Mouse (Mus musculus) telencephalon, adult 2 months (tissue): ENCODE measurements around the gene Kctd13.

Experiments
- DNase-seq: peaks from one replicate; pipeline ENCODE4 v3.0.0-alpha.2; 2011; ENCODE audit warnings: low read depth, low spot score

Gene Kctd13

GRCm38 (mm10) chr7:126941801-126942200 lies 13.1 kb downstream of the Kctd13 start:
- peak; percentile 62 for DNase-seq

GRCm38 (mm10) chr7:126946530-126946929 lies 17.9 kb downstream of the Kctd13 start:
- DNase-seq: no peak

DNA sequence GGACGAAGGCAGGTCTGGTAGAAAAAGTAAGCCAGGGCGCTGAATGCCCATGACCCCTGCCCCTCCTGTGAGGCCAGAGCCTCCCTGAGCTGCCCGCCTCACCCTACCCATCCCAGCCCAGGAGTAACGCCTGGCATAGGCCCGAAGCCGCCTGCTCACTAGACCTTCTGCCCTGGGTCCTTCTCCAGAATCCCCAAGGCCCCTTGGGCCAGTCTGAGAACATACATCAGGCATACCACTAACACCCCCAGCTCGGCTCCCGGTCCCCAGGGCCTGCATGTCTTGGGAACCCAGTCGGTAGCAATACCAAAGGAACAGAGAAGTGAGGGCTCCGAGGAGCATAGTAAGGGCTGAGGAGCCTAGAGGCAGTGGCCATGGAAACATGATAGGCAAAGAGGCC lies 19.9 kb downstream of the Kctd13 start:
- DNase-seq: no peak

- DNase-seq: no peak
These were observed 20.7 kb downstream of the Kctd13 start, which contains the start of gene Asphd1 for GRCm38 (mm10) chr7:126949403-126949792. Gene Asphd1, minus strand, starts transcription at chr7:126949582.

- peak; percentile 93 for DNase-seq
These were observed 21.3 kb downstream of the Kctd13 start, which contains the start of gene Sez6l2 for GRCm38 (mm10) chr7:126949793-126950646. Gene Sez6l2, plus strand, starts transcription at chr7:126950563.

GRCm38 (mm10) chr7:126950647-126951615 lies 22.3 kb downstream of the Kctd13 start:
- DNase-seq: no peak

- no peak for DNase-seq
These were observed 23.1 kb downstream of the Kctd13 start for GRCm38 (mm10) chr7:126951741-126952140.

GRCm38 (mm10) chr7:126952646-126953045 lies 24.0 kb downstream of the Kctd13 start:
- no peak for DNase-seq

DNA sequence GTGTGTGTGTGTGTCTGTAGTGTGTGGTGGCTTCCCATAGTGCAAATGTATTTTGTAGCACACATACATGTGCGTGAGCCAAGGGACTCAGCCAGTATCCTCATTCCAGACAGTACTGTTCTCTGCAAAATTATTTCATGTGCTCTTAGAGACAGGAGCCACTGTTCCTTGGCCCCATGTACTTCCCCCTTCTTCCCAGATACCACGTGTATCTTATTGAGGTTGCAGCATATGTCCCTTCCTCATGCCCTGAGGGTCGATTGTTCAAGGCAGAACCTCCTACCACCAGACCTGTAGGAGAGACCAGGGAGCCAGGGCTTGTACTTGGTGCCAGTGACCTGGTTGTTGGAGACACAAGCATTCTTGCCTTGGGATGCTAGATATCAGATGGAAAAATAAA lies 26.4 kb downstream of the Kctd13 start:
- DNase-seq: no peak

DNA sequence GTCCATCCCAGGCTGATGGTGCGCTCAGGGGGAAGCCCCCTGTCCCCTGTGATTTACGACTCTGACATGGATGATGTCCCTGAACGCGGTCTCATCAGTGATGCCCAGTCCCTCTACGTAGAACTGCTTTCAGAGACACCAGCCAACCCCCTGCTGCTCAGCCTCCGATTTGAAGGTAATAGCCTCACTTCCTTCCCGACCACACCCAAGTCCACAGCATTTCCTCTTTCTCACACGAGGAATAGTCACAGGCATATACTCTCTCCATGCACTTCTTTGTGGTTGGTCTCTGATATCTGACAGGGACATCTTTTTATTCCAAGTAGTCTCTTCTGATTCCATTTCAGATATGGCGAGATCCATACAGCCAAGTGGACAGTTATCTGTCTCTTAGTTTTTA lies 31.1 kb downstream of the Kctd13 start:
- DNase-seq: no peak

- DNase-seq: peak; percentile 52
These were observed 32.4 kb downstream of the Kctd13 start for GRCm38 (mm10) chr7:126961095-126961494.

DNA sequence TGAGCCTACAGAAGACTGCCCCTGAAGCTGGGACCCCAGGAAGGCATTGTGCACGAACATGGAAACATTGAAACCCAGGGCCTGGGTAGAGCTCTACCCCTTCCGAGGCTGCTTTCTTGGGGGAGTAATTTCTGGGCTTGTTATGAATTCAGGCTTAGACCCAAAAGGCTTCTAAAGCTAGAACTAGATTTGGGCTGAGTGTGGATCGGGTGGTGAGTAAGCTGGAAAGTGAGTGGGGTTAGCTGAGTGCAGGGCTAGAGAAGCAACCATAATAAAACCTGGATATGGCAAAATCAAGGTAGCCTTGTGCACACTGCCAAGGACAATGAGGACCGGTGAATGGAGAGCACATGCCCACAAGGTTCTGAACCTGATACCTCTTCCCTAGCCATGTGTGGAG lies 33.3 kb downstream of the Kctd13 start:
- no peak for DNase-seq

- no peak for DNase-seq
These were observed 35.0 kb downstream of the Kctd13 start for GRCm38 (mm10) chr7:126963548-126964286.

DNA sequence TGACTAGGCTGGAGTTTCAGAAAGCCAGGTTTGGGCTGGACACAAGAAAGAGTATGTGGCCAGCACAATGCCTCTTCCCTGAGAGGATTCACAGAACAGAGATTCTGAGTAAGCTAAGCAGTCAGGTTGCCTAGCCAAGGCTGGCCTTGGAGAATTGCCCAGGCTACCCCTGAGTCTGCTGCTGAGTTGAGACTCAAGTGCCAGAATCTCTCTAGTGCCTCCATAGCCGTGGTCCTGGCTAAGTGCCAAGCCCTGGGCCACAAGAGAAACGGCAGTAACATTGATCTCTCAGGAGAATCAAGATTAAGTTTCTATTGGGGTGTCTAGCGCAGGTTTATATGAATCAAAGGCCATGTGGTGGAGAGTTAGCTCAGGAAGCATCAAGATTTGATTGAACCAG lies 36.9 kb downstream of the Kctd13 start:
- no peak for DNase-seq

- DNase-seq: no peak
These were observed 38.7 kb downstream of the Kctd13 start for GRCm38 (mm10) chr7:126967361-126967760.

- no peak for DNase-seq
These were observed 46.8 kb downstream of the Kctd13 start for GRCm38 (mm10) chr7:126975493-126975892.

DNA sequence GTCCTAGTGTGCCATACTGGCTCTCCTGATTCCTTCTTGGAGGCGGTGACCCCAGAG lies 47.0 kb downstream of the Kctd13 start, which contains the start of gene Cdipt:
Gene Cdipt (plus strand): TSS at position 22 of the 57 bp plus-strand sequence.
- DNase-seq: no peak

DNA sequence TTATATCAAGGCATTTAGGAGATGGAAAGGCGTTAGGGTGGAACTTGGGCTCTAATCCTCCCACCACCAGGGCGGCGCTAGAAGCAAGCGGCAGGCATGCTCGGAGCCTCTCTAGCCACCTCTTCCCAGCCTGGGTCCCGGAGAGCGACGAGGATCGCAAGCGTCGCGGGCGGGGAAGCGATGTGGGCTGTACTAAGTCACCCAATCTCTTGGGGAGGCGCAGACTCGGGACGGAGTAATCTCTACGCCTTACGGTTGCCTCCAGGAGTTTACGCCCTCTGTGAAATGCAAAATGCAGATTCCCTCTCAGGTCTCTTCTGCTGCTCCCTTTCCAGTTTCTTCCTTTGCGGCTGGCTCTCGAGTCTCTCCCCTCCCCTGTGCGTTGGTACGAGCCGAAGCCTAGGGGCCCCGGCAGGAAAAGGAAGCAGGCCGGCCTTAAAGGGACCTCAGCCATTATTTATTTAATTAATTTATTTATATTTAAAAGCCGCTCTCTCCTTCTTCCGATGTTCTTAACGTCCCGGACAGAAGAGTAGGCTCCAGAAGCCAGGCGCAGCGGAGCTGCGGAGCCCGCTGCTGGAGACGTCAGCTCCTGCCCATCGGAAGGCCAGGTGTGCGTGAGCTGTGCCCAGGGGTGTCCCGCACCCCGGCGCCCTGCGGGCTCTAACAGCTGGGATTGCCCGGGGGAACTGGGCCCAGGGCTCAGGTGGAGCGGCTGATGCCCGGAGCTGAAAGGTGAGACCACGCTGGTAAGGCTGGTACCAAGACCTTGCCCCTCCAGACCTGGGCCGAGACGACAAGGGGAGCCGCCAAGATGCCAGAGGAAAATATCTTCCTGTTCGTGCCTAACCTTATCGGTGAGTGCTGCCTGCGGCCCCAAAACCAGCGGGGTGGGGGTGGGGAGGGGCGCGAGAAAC lies 47.5 kb downstream of the Kctd13 start, which contains the start of gene Cdiptos:
Gene Cdiptos (minus strand): TSS at position 149 of the 917 bp plus-strand sequence.
- DNase-seq: peak; percentile 98

DNA sequence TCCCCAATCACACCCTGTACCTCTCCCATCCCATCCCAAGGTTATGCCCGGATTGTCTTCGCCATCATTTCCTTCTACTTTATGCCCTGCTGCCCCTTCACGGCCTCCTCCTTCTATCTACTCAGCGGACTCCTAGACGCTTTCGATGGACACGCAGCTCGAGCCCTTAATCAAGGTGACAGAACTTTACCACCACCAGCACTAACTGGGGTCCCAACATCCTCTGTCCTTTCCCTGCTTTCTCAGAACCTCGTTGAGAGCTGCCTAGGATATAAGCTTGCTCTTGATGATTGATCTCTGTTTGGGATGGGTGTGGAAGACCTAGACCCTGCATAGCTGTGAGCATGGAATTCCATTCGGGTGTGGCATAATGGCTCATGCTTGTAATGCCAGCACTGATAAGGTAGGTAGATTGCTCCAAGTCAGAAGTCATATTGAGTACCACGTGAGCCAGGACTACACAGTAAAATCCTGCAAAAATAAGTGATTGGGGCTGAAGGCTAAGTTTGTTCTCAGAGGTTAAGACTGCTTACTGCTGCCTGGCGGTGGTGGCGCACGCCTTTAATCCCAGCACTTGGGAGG lies 48.3 kb downstream of the Kctd13 start:
- DNase-seq: no peak

- no peak for DNase-seq
These were observed 50.2 kb downstream of the Kctd13 start for GRCm38 (mm10) chr7:126978841-126979240.

DNA sequence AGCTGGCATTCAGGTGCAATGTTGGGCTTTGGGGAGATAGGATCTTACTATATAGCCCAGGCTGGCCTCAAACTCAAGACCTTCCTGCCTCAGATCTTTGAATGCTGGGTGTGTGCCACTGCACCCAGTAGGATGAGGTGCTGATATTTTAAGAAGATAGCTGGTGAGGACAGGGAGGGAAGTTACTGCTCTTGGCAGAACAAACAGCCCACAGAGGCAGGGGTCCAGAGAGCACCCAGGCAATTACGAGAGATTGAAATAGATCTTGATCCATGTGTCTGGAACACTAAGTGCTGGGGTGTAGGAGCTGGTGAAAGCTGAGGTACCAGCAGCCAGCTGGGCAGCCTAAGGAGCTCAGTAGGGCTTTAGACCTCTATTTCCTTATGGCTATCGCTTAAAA lies 52.9 kb downstream of the Kctd13 start:
- DNase-seq: no peak
